Mouse (Mus musculus) cerebellum, adult 2 months (tissue): ENCODE results near the gene Grid1. TPM values are rescaled to one million over a fixed set of nuclear protein-coding genes. Genes with fewer than 3 reads are reported as not detected.

Experiments used
- DNase-seq, 2 experiments: peaks; one replicate each; pipeline ENCODE4 v3.0.0; 2021
- H3K27ac ChIP-seq: fragments of 200-500 bp; 2 replicates; pipeline ENCODE4 v1.5.1; 2012; ENCODE audit warnings: low read length, control low read depth, inconsistent platforms; ENCODE audit not compliant: insufficient read depth
- H3K27me3 ChIP-seq: fragments of 200-500 bp; 2 replicates; pipeline ENCODE4 v1.6.1; 2012; ENCODE audit warnings: inconsistent platforms, mild to moderate bottlenecking, low read length, moderate library complexity; ENCODE audit not compliant: control insufficient read depth, insufficient read depth
- H3K4me1 ChIP-seq: fragments of 200-500 bp; 2 replicates; pipeline ENCODE4 v1.6.1; 2011; ENCODE audit warnings: low read length; ENCODE audit not compliant: control insufficient read depth, insufficient read depth
- H3K4me3 ChIP-seq: fragments of 200-500 bp; replicated peaks from 2 replicates; pipeline ENCODE3; 2011; ENCODE audit warnings: mild to moderate bottlenecking, low read depth, low read length, control low read depth; ENCODE audit not compliant: insufficient read depth
- CTCF ChIP-seq: fragments of 200-500 bp; IDR thresholded peaks from 2 replicates; pipeline ENCODE4 v1.5.1; 2011; ENCODE audit warnings: low read depth, mild to moderate bottlenecking, control low read depth, low read length, moderate library complexity, borderline replicate concordance; ENCODE audit not compliant: insufficient read depth
- POLR2A ChIP-seq: fragments of 200-500 bp; IDR thresholded peaks from 2 replicates; pipeline ENCODE4 v1.6.1; 2011; ENCODE audit warnings: low read length, control low read depth, borderline replicate concordance; ENCODE audit not compliant: insufficient read depth
- WGBS: fragments of 180-500 bp; shearing (Covaris S2); methylation state at CpG from one replicate; pipeline ENCODE4 v1.1.7; 2018; 5-methylcytosine and 5-hydroxymethylcytosine counted together
- polyA plus RNA-seq: library from polyadenylated mRNA; depleted of rRNA; stranded (reverse); fragments of >200 nt; gene quantifications from 2 replicates; pipeline ENCODE4 v1.2.3, GENCODE M21; 2012

Grid1 gene
- polyA plus RNA-seq, 1 experiment, result 13.3 TPM

GRCm38 (mm10) chr14:34839898-34840297 lies 20.0 kb downstream of the Grid1 start:
- H3K27ac ChIP-seq, result no peak overlapping the region
- no peaks in the 10 kb centered on the region for H3K4me1 ChIP-seq
- no peak for TF ChIP-seq POLR2A
- no peak for TF ChIP-seq CTCF
- DNase-seq, result no peak
- WGBS, result 54% methylated on average over 4 of the region's 4 CpGs
- H3K4me3 ChIP-seq, result no peak overlapping the region
- no peaks in the 10 kb centered on the region for H3K27me3 ChIP-seq

- WGBS, result 57% methylated on average over 5 of the region's 5 CpGs
- no peak for DNase-seq
- no peak for TF ChIP-seq POLR2A
- TF ChIP-seq CTCF, result no peak
- Histone ChIP-seq H3K27me3 (no peaks in the 10 kb centered on the region), H3K27ac (no peak overlapping the region), H3K4me3 (no peak overlapping the region), H3K4me1 (no peaks in the 10 kb centered on the region)
These were observed 23.7 kb downstream of the Grid1 start for GRCm38 (mm10) chr14:34843579-34843978.

- Histone ChIP-seq H3K4me3 (no peak overlapping the region), H3K4me1 (no peaks in the 10 kb centered on the region), H3K27me3 (no peaks in the 10 kb centered on the region), H3K27ac (no peak overlapping the region)
- WGBS, result 35% methylated on average over 3 of the region's 3 CpGs
- DNase-seq, result no peak
- TF ChIP-seq CTCF, result no peak
- TF ChIP-seq POLR2A, result no peak
These were observed 24.3 kb downstream of the Grid1 start for GRCm38 (mm10) chr14:34844166-34844565.

GRCm38 (mm10) chr14:34846799-34847198 lies 26.9 kb downstream of the Grid1 start:
- no peak for TF ChIP-seq CTCF
- no peak for TF ChIP-seq POLR2A
- DNase-seq, result no peak
- H3K27ac ChIP-seq, result no peak overlapping the region
- no peaks in the 10 kb centered on the region for H3K4me1 ChIP-seq
- H3K4me3 ChIP-seq, result no peak overlapping the region
- no peaks in the 10 kb centered on the region for H3K27me3 ChIP-seq
- WGBS, result 14% methylated on average over 4 of the region's 4 CpGs

GRCm38 (mm10) chr14:34847625-34848024 lies 27.7 kb downstream of the Grid1 start:
- Histone ChIP-seq H3K4me3 (no peak overlapping the region), H3K27ac (no peak overlapping the region), H3K4me1 (no peaks in the 10 kb centered on the region), H3K27me3 (no peaks in the 10 kb centered on the region)
- WGBS, result 95% methylated on average over 5 of the region's 5 CpGs
- no peak for DNase-seq
- no peak for TF ChIP-seq POLR2A
- no peak for TF ChIP-seq CTCF

- 65% methylated on average over 9 of the region's 9 CpGs for WGBS
These were observed 41.2 kb downstream of the Grid1 start for GRCm38 (mm10) chr14:34860891-34861780.

GRCm38 (mm10) chr14:34867266-34867665 lies 47.4 kb downstream of the Grid1 start:
- TF ChIP-seq POLR2A, result no peak
- no peak for TF ChIP-seq CTCF
- 67% methylated on average over 5 of the region's 5 CpGs for WGBS
- Histone ChIP-seq H3K27me3 (no peaks in the 10 kb centered on the region), H3K4me3 (no peak overlapping the region), H3K4me1 (no peaks in the 10 kb centered on the region), H3K27ac (no peak overlapping the region)
- DNase-seq, result no peak

More at GRCm38 (mm10) chr14:34860891-34861780, 41.2 kb downstream of the Grid1 start:
- H3K4me3 ChIP-seq, result no peak overlapping the region
- no peak for TF ChIP-seq CTCF
- H3K4me1 ChIP-seq, result no peaks in the 10 kb centered on the region
- no peak overlapping the region for H3K27ac ChIP-seq
- no peak for DNase-seq
- H3K27me3 ChIP-seq, result no peaks in the 10 kb centered on the region
